Mouse (Mus musculus) neural tube, embryonic 15.5 days (tissue): ENCODE measurements at regions not wholly inside any gene's neighbourhood (a gene's known extent, or its start where the extent isn't known, plus 50 kb on each side); places are given as distances from the start of the nearest gene placed in this dataset.

Source experiments
- ATAC-seq: fragments of 200-750 bp; cut with Nextera tagmentation; 2 replicates; pipeline ENCODE4 v1.8.0; 2017; ENCODE audit warnings: mild to moderate bottlenecking, moderate TSS enrichment, moderate library complexity; ENCODE audit not compliant: low FRiP score
- H3K27ac ChIP-seq: fragments of 300-500 bp; sonication (generic); replicated peaks from 2 replicates; pipeline ENCODE4 v1.5.1; 2015; ENCODE audit warnings: mild to moderate bottlenecking, inconsistent platforms
- H3K27me3 ChIP-seq: fragments of 300-500 bp; sonication (generic); replicated peaks from 2 replicates; pipeline ENCODE4 v1.6.1; 2015; ENCODE audit warnings: inconsistent platforms
- H3K36me3 ChIP-seq: fragments of 300-500 bp; sonication (generic); 2 replicates; pipeline ENCODE4 v1.6.1; 2015; ENCODE audit warnings: inconsistent platforms
- H3K4me1 ChIP-seq: fragments of 300-500 bp; sonication (generic); 2 replicates; pipeline ENCODE4 v1.6.1; 2015; ENCODE audit warnings: inconsistent platforms
- H3K4me2 ChIP-seq: fragments of 300-500 bp; sonication (generic); 2 replicates; pipeline ENCODE4 v1.6.1; 2015; ENCODE audit warnings: inconsistent platforms, mild to moderate bottlenecking, moderate library complexity
- H3K4me3 ChIP-seq: fragments of 300-500 bp; sonication (generic); replicated peaks from 2 replicates; pipeline ENCODE4 v1.5.1; 2015; ENCODE audit warnings: mild to moderate bottlenecking, inconsistent platforms
- H3K9ac ChIP-seq: fragments of 300-500 bp; sonication (generic); replicated peaks from 2 replicates; pipeline ENCODE4 v1.6.1; 2015; ENCODE audit warnings: mild to moderate bottlenecking, inconsistent platforms
- H3K9me3 ChIP-seq: fragments of 300-500 bp; sonication (generic); replicated peaks from 2 replicates; pipeline ENCODE4 v1.6.1; 2016; ENCODE audit warnings: inconsistent platforms
- WGBS: fragments of 180-500 bp; shearing (Covaris S2); methylation state at CpG from one replicate; pipeline ENCODE4 v1.1.7; 2015; ENCODE audit warnings: mixed read lengths; 5-methylcytosine and 5-hydroxymethylcytosine counted together

GRCm38 (mm10) chr2:50643219-50643618 is 346.6 kb upstream of the Mmadhc start:
- Histone ChIP-seq H3K4me2 (no peak overlapping the region), H3K9me3 (no peaks in the 10 kb centered on the region), H3K27me3 (no peaks in the 10 kb centered on the region), H3K4me1 (no peaks in the 10 kb centered on the region), H3K27ac (no peak overlapping the region), H3K4me3 (no peak overlapping the region), H3K36me3 (no peaks in the 10 kb centered on the region), H3K9ac (no peak overlapping the region)
- ATAC-seq, result no peak
- 79% methylated on average over 5 of the region's 5 CpGs for WGBS

GRCm38 (mm10) chr2:50642198-50642597 is 345.6 kb upstream of the Mmadhc start:
- Histone ChIP-seq H3K4me3 (no peak overlapping the region), H3K27me3 (no peaks in the 10 kb centered on the region), H3K27ac (no peak overlapping the region), H3K9ac (no peak overlapping the region), H3K9me3 (no peaks in the 10 kb centered on the region), H3K4me2 (no peak overlapping the region), H3K36me3 (no peaks in the 10 kb centered on the region), H3K4me1 (no peaks in the 10 kb centered on the region)
- WGBS, result 85% methylated on average over 2 of the region's 2 CpGs
- no peak for ATAC-seq

GRCm38 (mm10) chr2:50635896-50636295 is 339.3 kb upstream of the Mmadhc start:
- H3K4me3 ChIP-seq, result no peak overlapping the region
- H3K4me2 ChIP-seq, result no peak overlapping the region
- H3K4me1 ChIP-seq, result no peaks in the 10 kb centered on the region
- no peaks in the 10 kb centered on the region for H3K27me3 ChIP-seq
- no peaks in the 10 kb centered on the region for H3K9me3 ChIP-seq
- no peak overlapping the region for H3K27ac ChIP-seq
- no peaks in the 10 kb centered on the region for H3K36me3 ChIP-seq
- 60% methylated on average over 2 of the region's 2 CpGs for WGBS
- H3K9ac ChIP-seq, result no peak overlapping the region
- no peak for ATAC-seq

DNA sequence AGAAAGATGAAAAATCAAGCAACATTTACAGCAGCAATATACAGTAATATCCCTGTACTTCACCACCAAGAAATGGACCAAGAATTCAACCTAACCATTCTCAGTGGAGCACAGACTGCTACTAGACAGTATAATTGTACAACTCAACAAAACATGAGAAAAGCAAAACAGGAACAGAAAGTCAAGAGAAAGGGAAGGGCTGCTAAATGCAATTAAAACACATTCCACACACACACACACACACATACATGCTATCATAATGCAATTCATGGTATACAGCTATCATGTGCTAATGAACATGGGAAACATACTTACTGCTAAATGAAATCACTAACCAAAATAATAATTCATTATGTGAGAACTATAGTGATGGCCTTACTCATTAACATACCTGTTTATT is 335.2 kb upstream of the Mmadhc start:
- Histone ChIP-seq H3K4me1 (no peaks in the 10 kb centered on the region), H3K27ac (no peak overlapping the region), H3K9me3 (no peaks in the 10 kb centered on the region), H3K27me3 (no peaks in the 10 kb centered on the region), H3K4me2 (no peak overlapping the region), H3K36me3 (no peaks in the 10 kb centered on the region), H3K4me3 (no peak overlapping the region), H3K9ac (no peak overlapping the region)
- ATAC-seq, result no peak

- Histone ChIP-seq H3K4me1 (no peaks in the 10 kb centered on the region), H3K27me3 (no peaks in the 10 kb centered on the region), H3K9me3 (no peaks in the 10 kb centered on the region), H3K36me3 (no peaks in the 10 kb centered on the region), H3K4me2 (no peak overlapping the region), H3K4me3 (no peak overlapping the region), H3K27ac (no peak overlapping the region), H3K9ac (no peak overlapping the region)
- whole genome bisulfite sequencing, result 74% methylated on average over 2 of the region's 2 CpGs
- no peak for ATAC-seq
These were observed 330.9 kb upstream of the Mmadhc start for GRCm38 (mm10) chr2:50627501-50627900.

- no peak for ATAC-seq
- 86% methylated on average over 5 of the region's 5 CpGs for WGBS
- Histone ChIP-seq H3K4me2 (no peak overlapping the region), H3K4me3 (no peak overlapping the region), H3K36me3 (no peaks in the 10 kb centered on the region), H3K27me3 (no peaks in the 10 kb centered on the region), H3K9me3 (no peaks in the 10 kb centered on the region), H3K9ac (no peak overlapping the region), H3K4me1 (no peaks in the 10 kb centered on the region), H3K27ac (no peak overlapping the region)
These were observed 328.7 kb upstream of the Mmadhc start for GRCm38 (mm10) chr2:50625233-50625749.

- Histone ChIP-seq H3K36me3 (no peaks in the 10 kb centered on the region), H3K9ac (no peak overlapping the region), H3K4me3 (no peak overlapping the region), H3K4me1 (no peaks in the 10 kb centered on the region), H3K27me3 (no peaks in the 10 kb centered on the region), H3K27ac (no peak overlapping the region), H3K4me2 (no peak overlapping the region), H3K9me3 (no peaks in the 10 kb centered on the region)
- no peak for ATAC-seq
- 59% methylated on average over 1 of the region's 1 CpGs for whole genome bisulfite sequencing
These were observed 312.5 kb upstream of the Mmadhc start for GRCm38 (mm10) chr2:50609086-50609485.

GRCm38 (mm10) chr2:50589195-50589594 is 292.6 kb upstream of the Mmadhc start:
- no peak for ATAC-seq
- Histone ChIP-seq H3K9ac (no peak overlapping the region), H3K4me2 (no peak overlapping the region), H3K36me3 (no peaks in the 10 kb centered on the region), H3K4me3 (no peak overlapping the region), H3K9me3 (no peaks in the 10 kb centered on the region), H3K27ac (no peak overlapping the region), H3K27me3 (no peaks in the 10 kb centered on the region), H3K4me1 (peaks cover 4% of the 10 kb centered on the region; the same call in 1 of the 2 replicates)
- WGBS, result 45% methylated on average over 6 of the region's 6 CpGs

GRCm38 (mm10) chr2:50588652-50589051 is 292.1 kb upstream of the Mmadhc start:
- ATAC-seq, result no peak
- no peaks in the 10 kb centered on the region for H3K9me3 ChIP-seq
- WGBS, result 76% methylated on average over 6 of the region's 6 CpGs

GRCm38 (mm10) chr2:50586321-50587050 is 289.9 kb upstream of the Mmadhc start:
- Histone ChIP-seq H3K27ac (no peak overlapping the region), H3K9ac (no peak overlapping the region), H3K27me3 (no peaks in the 10 kb centered on the region), H3K4me3 (no peak overlapping the region), H3K36me3 (no peaks in the 10 kb centered on the region), H3K4me1 (peaks cover 4% of the 10 kb centered on the region; the same call in 1 of the 2 replicates), H3K4me2 (no peak overlapping the region), H3K9me3 (no peaks in the 10 kb centered on the region)
- 52% methylated on average over 6 of the region's 6 CpGs for WGBS
- ATAC-seq, result no peak

More at GRCm38 (mm10) chr2:50588652-50589051, 292.1 kb upstream of the Mmadhc start:
- no peaks in the 10 kb centered on the region for H3K27me3 ChIP-seq
- no peak overlapping the region for H3K4me2 ChIP-seq
- peaks cover 4% of the 10 kb centered on the region; the same call in 1 of the 2 replicates for H3K4me1 ChIP-seq
- no peak overlapping the region for H3K27ac ChIP-seq
- H3K36me3 ChIP-seq, result no peaks in the 10 kb centered on the region
- H3K9ac ChIP-seq, result no peak overlapping the region
- no peak overlapping the region for H3K4me3 ChIP-seq

- no peak overlapping the region for H3K4me3 ChIP-seq
- ATAC-seq, result no peak
- WGBS, result 77% methylated on average over 2 of the region's 2 CpGs
These were observed 283.0 kb upstream of the Mmadhc start for GRCm38 (mm10) chr2:50579620-50580019.

GRCm38 (mm10) chr2:50578278-50579043 is 281.9 kb upstream of the Mmadhc start:
- Histone ChIP-seq H3K4me3 (no peak overlapping the region), H3K4me2 (no peak overlapping the region), H3K36me3 (no peaks in the 10 kb centered on the region), H3K4me1 (no peaks in the 10 kb centered on the region), H3K27ac (no peak overlapping the region), H3K27me3 (no peaks in the 10 kb centered on the region), H3K9me3 (no peaks in the 10 kb centered on the region), H3K9ac (no peak overlapping the region)
- no peak for ATAC-seq
- 89% methylated on average over 6 of the region's 6 CpGs for WGBS

More at GRCm38 (mm10) chr2:50579620-50580019, 283.0 kb upstream of the Mmadhc start:
- Histone ChIP-seq H3K36me3 (no peaks in the 10 kb centered on the region), H3K4me2 (no peak overlapping the region), H3K9ac (no peak overlapping the region), H3K27ac (no peak overlapping the region), H3K9me3 (no peaks in the 10 kb centered on the region), H3K27me3 (no peaks in the 10 kb centered on the region), H3K4me1 (no peaks in the 10 kb centered on the region)
